Mouse (Mus musculus) kidney, embryonic 15.5 days (tissue): ENCODE results near the gene Relb. TPM values are rescaled to one million over a fixed set of nuclear protein-coding genes. Genes with fewer than 3 reads are reported as not detected.

Experiments used
- ATAC-seq: fragments of 200-750 bp; cut with Nextera tagmentation; replicated peaks from 2 replicates; pipeline ENCODE4 v1.8.0; 2017; ENCODE audit warnings: moderate TSS enrichment; ENCODE audit not compliant: low FRiP score
- H3K27ac ChIP-seq: fragments of 300-500 bp; sonication (generic); 2 replicates; pipeline ENCODE4 v1.5.1; 2015; ENCODE audit warnings: mild to moderate bottlenecking, inconsistent platforms
- H3K27me3 ChIP-seq: fragments of 300-500 bp; sonication (generic); 2 replicates; pipeline ENCODE4 v1.6.1; 2015; ENCODE audit warnings: inconsistent platforms
- H3K36me3 ChIP-seq: fragments of 300-500 bp; sonication (generic); 2 replicates; pipeline ENCODE4 v1.6.1; 2015; ENCODE audit warnings: inconsistent platforms
- H3K4me1 ChIP-seq: fragments of 300-500 bp; sonication (generic); 2 replicates; pipeline ENCODE4 v1.6.1; 2015; ENCODE audit warnings: inconsistent platforms
- H3K4me2 ChIP-seq: fragments of 300-500 bp; sonication (generic); 2 replicates; pipeline ENCODE4 v1.6.1; 2015; ENCODE audit warnings: moderate library complexity, mild to moderate bottlenecking, inconsistent platforms
- H3K4me3 ChIP-seq: fragments of 300-500 bp; sonication (generic); replicated peaks from 2 replicates; pipeline ENCODE4 v1.5.1; 2015; ENCODE audit warnings: mild to moderate bottlenecking, inconsistent platforms
- H3K9ac ChIP-seq: fragments of 300-500 bp; sonication (generic); 2 replicates; pipeline ENCODE4 v1.6.1; 2015; ENCODE audit warnings: mild to moderate bottlenecking, inconsistent platforms
- H3K9me3 ChIP-seq: fragments of 300-500 bp; sonication (generic); replicated peaks from 2 replicates; pipeline ENCODE4 v1.6.1; 2016; ENCODE audit warnings: inconsistent platforms
- WGBS: fragments of 180-500 bp; shearing (Covaris S2); methylation state at CpG from one replicate; pipeline ENCODE4 v1.1.7; 2015; ENCODE audit warnings: mixed read lengths; 5-methylcytosine and 5-hydroxymethylcytosine counted together
- polyA plus RNA-seq: library from polyadenylated mRNA; unstranded; fragments of >200 nt; fragmentation: Nextera tagmentation; extraction: Ambion mirVana; gene quantifications from 2 replicates; pipeline ENCODE4 v1.2.1, GENCODE M21; 2015

Gene Relb
- polyA plus RNA-seq, 1 experiment from 2014 or later, result 10.0 TPM

GRCm38 (mm10) chr7:19561431-19561764 is 67.8 kb downstream of the Relb start:
- H3K9ac ChIP-seq, result peak overlapping the region; percentile 88
- H3K27me3 ChIP-seq, result no peaks in the 10 kb centered on the region
- 1% methylated on average over 11 of the region's 11 CpGs for WGBS
- H3K4me2 ChIP-seq, result peak overlapping the region; percentile 81
- peaks cover 37% of the 10 kb centered on the region for H3K36me3 ChIP-seq
- peak; percentile 9; the same call in 1 of the 2 replicates for ATAC-seq
- no peaks in the 10 kb centered on the region for H3K9me3 ChIP-seq
- peak overlapping the region; percentile 94 for H3K4me3 ChIP-seq
- H3K4me1 ChIP-seq, result peaks cover 47% of the 10 kb centered on the region
- H3K27ac ChIP-seq, result peak overlapping the region; percentile 95

GRCm38 (mm10) chr7:19560491-19561260 is 68.6 kb downstream of the Relb start:
- no peaks in the 10 kb centered on the region for H3K27me3 ChIP-seq
- H3K4me2 ChIP-seq, result peak overlapping the region; percentile 81
- H3K36me3 ChIP-seq, result peaks cover 35% of the 10 kb centered on the region
- H3K9me3 ChIP-seq, result no peaks in the 10 kb centered on the region
- H3K27ac ChIP-seq, result peak overlapping the region; percentile 95; the same call in 1 of the 2 replicates
- H3K4me1 ChIP-seq, result peaks cover 47% of the 10 kb centered on the region
- WGBS, result 21% methylated on average over 11 of the region's 11 CpGs
- peak overlapping the region; percentile 94 for H3K4me3 ChIP-seq
- no peak for ATAC-seq
- peak overlapping the region; percentile 88 for H3K9ac ChIP-seq

- WGBS, result 52% methylated on average over 2 of the region's 2 CpGs
These were observed 70.3 kb downstream of the Relb start for GRCm38 (mm10) chr7:19558965-19559364.

GRCm38 (mm10) chr7:19557982-19558900 is 71.0 kb downstream of the Relb start:
- Histone ChIP-seq H3K4me2 (no peak overlapping the region), H3K4me1 (peaks cover 42% of the 10 kb centered on the region), H3K27me3 (no peaks in the 10 kb centered on the region), H3K36me3 (peaks cover 34% of the 10 kb centered on the region), H3K4me3 (no peak overlapping the region), H3K9ac (no peak overlapping the region), H3K27ac (no peak overlapping the region), H3K9me3 (no peaks in the 10 kb centered on the region)
- ATAC-seq, result no peak
- WGBS, result 92% methylated on average over 6 of the region's 6 CpGs

More at GRCm38 (mm10) chr7:19558965-19559364, 70.3 kb downstream of the Relb start:
- peaks cover 31% of the 10 kb centered on the region for H3K36me3 ChIP-seq
- H3K4me2 ChIP-seq, result no peak overlapping the region
- no peaks in the 10 kb centered on the region for H3K27me3 ChIP-seq
- peaks cover 47% of the 10 kb centered on the region for H3K4me1 ChIP-seq
- no peak for ATAC-seq
- no peak overlapping the region for H3K27ac ChIP-seq
- H3K9me3 ChIP-seq, result no peaks in the 10 kb centered on the region
- H3K9ac ChIP-seq, result no peak overlapping the region
- no peak overlapping the region for H3K4me3 ChIP-seq

GRCm38 (mm10) chr7:19557086-19557485 is 72.2 kb downstream of the Relb start:
- WGBS, result 91% methylated on average over 2 of the region's 2 CpGs
- no peak for ATAC-seq
- peaks cover 44% of the 10 kb centered on the region for H3K36me3 ChIP-seq
- peaks cover 39% of the 10 kb centered on the region for H3K4me1 ChIP-seq
- no peaks in the 10 kb centered on the region for H3K9me3 ChIP-seq
- no peak overlapping the region for H3K27ac ChIP-seq
- H3K4me2 ChIP-seq, result no peak overlapping the region
- no peaks in the 10 kb centered on the region for H3K27me3 ChIP-seq
- no peak overlapping the region for H3K4me3 ChIP-seq
- no peak overlapping the region for H3K9ac ChIP-seq

Other genes with a start within 250 kb of the Relb start
- gene Ercc2, start 247.4 kb downstream of the Relb start, polyA plus RNA-seq, result 16.0 and 19.5 TPM in 2 replicates
- gene Klc3, start 225.3 kb downstream of the Relb start, polyA plus RNA-seq, result 5.1 and 6.3 TPM in 2 replicates
- 22.6 and 58.1 TPM in 2 replicates for gene Ckm, start 224.7 kb downstream of the Relb start, polyA plus RNA-seq
- gene Mark4, start 170.6 kb downstream of the Relb start, polyA plus RNA-seq, result 6.6 and 9.4 TPM in 2 replicates
- 3.0 TPM in 2 replicates for gene Exoc3l2, start 166.1 kb downstream of the Relb start, polyA plus RNA-seq
- gene Bloc1s3, start 121.1 kb downstream of the Relb start, polyA plus RNA-seq, result 2.3 and 2.6 TPM in 2 replicates
- gene Trappc6a, start 121.0 kb downstream of the Relb start, polyA plus RNA-seq, result 76.2 and 81.2 TPM in 2 replicates
- 0.10 and 0.15 TPM in 2 replicates for gene Nkpd1, start 111.6 kb downstream of the Relb start, polyA plus RNA-seq
- 21.3 and 24.4 TPM in 2 replicates for gene Ppp1r37, start 66.4 kb downstream of the Relb start, polyA plus RNA-seq
- 0.55 and 0.66 TPM in 2 replicates for gene Zfp296, start 52.2 kb downstream of the Relb start, polyA plus RNA-seq
- 148 and 161 TPM in 2 replicates for gene Gemin7, start 51.8 kb downstream of the Relb start, polyA plus RNA-seq
- 50.6 and 58.6 TPM in 2 replicates for gene Clasrp, start 25.0 kb downstream of the Relb start, polyA plus RNA-seq
- 81.9 and 91.5 TPM in 2 replicates for gene Clptm1, start 35.6 kb upstream of the Relb start, polyA plus RNA-seq
- 8.8 and 13.1 TPM in 2 replicates for gene Apoc2, start 48.5 kb upstream of the Relb start, polyA plus RNA-seq
- gene Gm44805, start 52.0 kb upstream of the Relb start, polyA plus RNA-seq, result 2.5 TPM in 1 of 2 replicates, not detected in the other
- 2.3 and 6.6 TPM in 2 replicates for gene Apoc4, start 52.0 kb upstream of the Relb start, polyA plus RNA-seq
- 15.7 and 20.7 TPM in 2 replicates for gene Apoc1, start 63.2 kb upstream of the Relb start, polyA plus RNA-seq
- 259 and 340 TPM in 2 replicates for gene Apoe, start 69.8 kb upstream of the Relb start, polyA plus RNA-seq
- gene Tomm40, start 86.0 kb upstream of the Relb start, polyA plus RNA-seq, result 168 and 177 TPM in 2 replicates
- gene Nectin2, start 121.0 kb upstream of the Relb start, polyA plus RNA-seq, result 130 and 138 TPM in 2 replicates
- gene Bcam, start 141.6 kb upstream of the Relb start, polyA plus RNA-seq, result 244 and 257 TPM in 2 replicates
- 8.3 and 9.1 TPM in 2 replicates for gene Cblc, start 167.4 kb upstream of the Relb start, polyA plus RNA-seq
- gene Bcl3, start 193.3 kb upstream of the Relb start, polyA plus RNA-seq, result 3.9 and 4.9 TPM in 2 replicates
- 0.16 TPM in 1 of 2 replicates, not detected in the other for gene Gm19345, start 222.6 kb upstream of the Relb start, polyA plus RNA-seq
- not detected in 2 replicates for gene Ceacam16, start 231.9 kb upstream of the Relb start, polyA plus RNA-seq